Mouse (Mus musculus) adrenal gland (tissue): ENCODE results near the gene Vmn1r113.
"Not testable (repeated sequence)": the region's sequence is repeated elsewhere in the genome, so short reads cannot be mapped to it uniquely, and the experiment has no call there.

Experiments
- intact Hi-C: fragments of 180-260 bp; cut with DNase I; formaldehyde crosslinking; loops from one replicate; pipeline ENCODE4 v1.15.1; 2025
- long read RNA-seq, 2 experiments: library from polyadenylated mRNA; unstranded; transcript quantifications; one replicate each; pipeline ENCODE4 v2.0.0; 2020; ENCODE audit warnings: borderline replicate concordance in 1 of 2; ENCODE audit not compliant: insufficient replicate concordance in 1 of 2

Vmn1r113 gene
- long read RNA-seq, experiment 1 = 0 reads
- long read RNA-seq, experiment 2 = 0 reads

- intact Hi-C loops = not testable (repeated sequence)
Observed at GRCm38 (mm10) chr7:20786985-20787384, at the start of gene Vmn1r113. Gene Vmn1r113 (plus strand): TSS chr7:20787285.

- intact Hi-C loops = not testable (repeated sequence)
Observed at GRCm38 (mm10) chr7:20770885-20771284, 16.2 kb upstream of the Vmn1r113 start, which contains the start of gene Vmn1r112. Gene Vmn1r112 (plus strand): TSS chr7:20771185.

- intact Hi-C loops = not testable (repeated sequence)
Observed at GRCm38 (mm10) chr7:20812086-20812485, 25.0 kb downstream of the Vmn1r113 start, which contains the start of gene Vmn1r114. Gene Vmn1r114 (minus strand): TSS chr7:20812186.
